Mouse (Mus musculus) ES-Bruce4 (cell line): ENCODE measurements at regions not wholly inside any gene's neighbourhood (a gene's known extent, or its start where the extent isn't known, plus 50 kb on each side); places are given as distances from the start of the nearest gene placed in this dataset.
A peak's percentile ranks its signal among the peaks of the same experiment; 100 is the strongest.

Experiments used
- H3K27ac ChIP-seq: 2 replicates; pipeline ENCODE4 v1.5.1; 2012; ENCODE audit warnings: low read length, inconsistent platforms; ENCODE audit not compliant: insufficient read depth
- H3K27me3 ChIP-seq: 2 replicates; pipeline ENCODE4 v1.6.1; 2012; ENCODE audit warnings: mild to moderate bottlenecking, low read length, inconsistent platforms; ENCODE audit not compliant: control insufficient read depth, poor library complexity, insufficient read depth, severe bottlenecking
- H3K36me3 ChIP-seq: 2 replicates; pipeline ENCODE4 v1.6.1; 2012; ENCODE audit warnings: inconsistent platforms, mild to moderate bottlenecking, low read length, moderate library complexity; ENCODE audit not compliant: control insufficient read depth, poor library complexity, insufficient read depth, severe bottlenecking
- H3K4me1 ChIP-seq: one replicate; pipeline ENCODE4 v1.8.1; 2011; ENCODE audit warnings: low read length; ENCODE audit not compliant: control insufficient read depth, insufficient read depth
- H3K4me3 ChIP-seq: 2 replicates; pipeline ENCODE4 v1.5.1; 2011; ENCODE audit warnings: low read depth, mild to moderate bottlenecking, low read length
- H3K9ac ChIP-seq: 2 replicates; pipeline ENCODE4 v1.6.1; 2012; ENCODE audit warnings: low read depth, mild to moderate bottlenecking, inconsistent platforms; ENCODE audit not compliant: poor library complexity, severe bottlenecking
- H3K9me3 ChIP-seq: replicated peaks from 2 replicates; pipeline ENCODE4 v1.6.1; 2012; ENCODE audit warnings: mild to moderate bottlenecking, low read length, inconsistent platforms; ENCODE audit not compliant: control insufficient read depth, poor library complexity, insufficient read depth, severe bottlenecking
- CTCF ChIP-seq: IDR thresholded peaks from one replicate; pipeline ENCODE4 v1.8.1; 2011; ENCODE audit warnings: low read depth, low read length
- EP300 ChIP-seq: IDR thresholded peaks from 2 replicates; pipeline ENCODE4 v1.6.1; 2011; ENCODE audit warnings: low read depth, low read length; ENCODE audit not compliant: insufficient read depth
- POLR2A ChIP-seq: IDR thresholded peaks from one replicate; pipeline ENCODE4 v1.8.1; 2011; ENCODE audit warnings: low read length; ENCODE audit not compliant: insufficient read depth

GRCm38 (mm10) chr9:68231131-68231530 lies 390.9 kb downstream of the Vps13c start:
- Histone ChIP-seq H3K9me3 (no peaks in the 10 kb centered on the region), H3K4me1 (no peaks in the 10 kb centered on the region), H3K4me3 (no peak overlapping the region), H3K9ac (no peak overlapping the region), H3K27me3 (no peaks in the 10 kb centered on the region), H3K27ac (no peak overlapping the region), H3K36me3 (no peaks in the 10 kb centered on the region)
- no peak for TF ChIP-seq POLR2A
- TF ChIP-seq CTCF, result no peak
- TF ChIP-seq EP300, result no peak

- H3K27me3 ChIP-seq, result no peaks in the 10 kb centered on the region
- no peaks in the 10 kb centered on the region for H3K9me3 ChIP-seq
- no peaks in the 10 kb centered on the region for H3K4me1 ChIP-seq
- no peak overlapping the region for H3K9ac ChIP-seq
- no peak overlapping the region for H3K27ac ChIP-seq
- no peak overlapping the region for H3K4me3 ChIP-seq
- TF ChIP-seq EP300 (no peak), CTCF (no peak), POLR2A (no peak)
- no peaks in the 10 kb centered on the region for H3K36me3 ChIP-seq
Measured at GRCm38 (mm10) chr9:68234979-68235649, 394.9 kb downstream of the Vps13c start.

GRCm38 (mm10) chr9:68239121-68239520 lies 398.9 kb downstream of the Vps13c start:
- no peaks in the 10 kb centered on the region for H3K27me3 ChIP-seq

GRCm38 (mm10) chr9:68239551-68239950 lies 399.4 kb downstream of the Vps13c start:
- TF ChIP-seq CTCF, result no peak
- no peak for TF ChIP-seq POLR2A
- TF ChIP-seq EP300, result no peak
- no peak overlapping the region for H3K27ac ChIP-seq
- H3K9ac ChIP-seq, result no peak overlapping the region
- no peak overlapping the region for H3K4me3 ChIP-seq
- no peaks in the 10 kb centered on the region for H3K4me1 ChIP-seq
- H3K9me3 ChIP-seq, result no peaks in the 10 kb centered on the region
- H3K36me3 ChIP-seq, result no peaks in the 10 kb centered on the region
- no peaks in the 10 kb centered on the region for H3K27me3 ChIP-seq

More at GRCm38 (mm10) chr9:68239121-68239520, 398.9 kb downstream of the Vps13c start:
- Histone ChIP-seq H3K9ac (no peak overlapping the region), H3K4me1 (no peaks in the 10 kb centered on the region), H3K4me3 (no peak overlapping the region), H3K27ac (no peak overlapping the region), H3K9me3 (no peaks in the 10 kb centered on the region), H3K36me3 (no peaks in the 10 kb centered on the region)
- TF ChIP-seq EP300 (no peak), CTCF (no peak), POLR2A (no peak)

- Histone ChIP-seq H3K4me3 (no peak overlapping the region), H3K9ac (no peak overlapping the region), H3K4me1 (no peaks in the 10 kb centered on the region), H3K9me3 (no peaks in the 10 kb centered on the region), H3K27ac (no peak overlapping the region), H3K36me3 (no peaks in the 10 kb centered on the region), H3K27me3 (no peaks in the 10 kb centered on the region)
- no peak for TF ChIP-seq POLR2A
- TF ChIP-seq CTCF, result no peak
- TF ChIP-seq EP300, result no peak
Measured at GRCm38 (mm10) chr9:68250011-68250410, 403.6 kb upstream of the Rora start.

- no peaks in the 10 kb centered on the region for H3K27me3 ChIP-seq
- no peaks in the 10 kb centered on the region for H3K9me3 ChIP-seq
Measured at GRCm38 (mm10) chr9:68254218-68254617, 399.4 kb upstream of the Rora start.

More at GRCm38 (mm10) chr9:68254218-68254617, 399.4 kb upstream of the Rora start:
- H3K9ac ChIP-seq, result no peak overlapping the region
- no peak overlapping the region for H3K4me3 ChIP-seq
- no peaks in the 10 kb centered on the region for H3K4me1 ChIP-seq
- H3K36me3 ChIP-seq, result no peaks in the 10 kb centered on the region
- TF ChIP-seq EP300, result no peak
- peak; percentile 41 for TF ChIP-seq CTCF
- no peak overlapping the region for H3K27ac ChIP-seq
